Mouse (Mus musculus): ENCODE measurements around the gene Mki67. TPM values are rescaled to one million over a fixed set of nuclear protein-coding genes. Genes with fewer than 3 reads are reported as not detected.

Mki67 gene
- polyA plus RNA-seq, 1 experiment from 2014 or later, result 2.8 TPM

DNA sequence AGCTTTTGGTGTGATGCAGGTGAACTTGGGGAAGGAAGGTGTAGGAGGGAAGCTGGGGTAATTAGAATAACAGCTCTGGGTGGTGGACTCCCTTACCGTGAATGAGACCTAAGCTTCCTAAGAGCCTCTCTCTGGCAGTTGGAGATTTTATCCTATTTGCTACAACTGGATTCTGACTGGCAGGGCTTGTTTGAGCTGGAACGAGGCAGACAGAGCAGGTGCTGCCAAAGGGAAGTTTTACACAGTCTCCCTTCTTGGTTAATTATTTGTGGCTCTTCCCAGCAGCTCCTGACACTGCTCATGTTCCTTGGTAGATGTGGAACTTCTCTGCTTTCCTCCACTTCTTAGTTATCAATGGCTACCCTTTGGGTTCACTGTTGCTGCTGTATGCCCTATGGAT is 30.9 kb upstream of the Mki67 start:
- H3K4me1 ChIP-seq (ENCODE audit: insufficient read depth, low read depth, low read length), result no peaks in the 10 kb centered on the region
- no peak overlapping the region for H3K4me3 ChIP-seq (ENCODE audit: low read depth, low read length)
- H3K27ac ChIP-seq (ENCODE audit: low read length), result no peak overlapping the region
- H3K9ac ChIP-seq (replicated peaks; ENCODE audit: low read depth), result no peak overlapping the region
- no peaks in the 10 kb centered on the region for H3K9me3 ChIP-seq (ENCODE audit: low read length)
- no peaks in the 10 kb centered on the region for H3K27me3 ChIP-seq (replicated peaks; ENCODE audit: insufficient read depth, low read length)
- no peaks in the 10 kb centered on the region for H3K36me3 ChIP-seq (ENCODE audit: insufficient read depth, low read length)
- no peak overlapping the region for H3K4me2 ChIP-seq (replicated peaks; ENCODE audit: low read depth, low read length)
- TF ChIP-seq EP300 (IDR thresholded peaks at IDR 0.05), result no peak
- TF ChIP-seq CTCF (IDR thresholded peaks at IDR 0.05), result no peak
- WGBS, result 49% methylated on average over 2 of the region's 2 CpGs
- DNase-seq (ENCODE audit: low spot score) (no peak), ATAC-seq (no peak)

GRCm38 (mm10) chr7:135746528-135746927 is 30.4 kb upstream of the Mki67 start:
- WGBS, result 28% methylated on average over 6 of the region's 6 CpGs
- no peak for ATAC-seq

GRCm38 (mm10) chr7:135745091-135745490 is 28.9 kb upstream of the Mki67 start:
- H3K9ac ChIP-seq (replicated peaks; ENCODE audit: low read depth), result no peak overlapping the region
- no peaks in the 10 kb centered on the region for H3K36me3 ChIP-seq (ENCODE audit: insufficient read depth, low read length)
- WGBS, result 34% methylated on average over 2 of the region's 2 CpGs
- no peaks in the 10 kb centered on the region for H3K27me3 ChIP-seq (replicated peaks; ENCODE audit: insufficient read depth, low read length)
- H3K4me1 ChIP-seq (ENCODE audit: insufficient read depth, low read depth, low read length), result no peaks in the 10 kb centered on the region
- TF ChIP-seq EP300 (IDR thresholded peaks at IDR 0.05), result 0 out of 2 replicates have a peak, but pooled peaks have one; percentile 10
- no peak for TF ChIP-seq CTCF (IDR thresholded peaks at IDR 0.05)
- no peak overlapping the region for H3K27ac ChIP-seq (ENCODE audit: low read length)
- H3K4me2 ChIP-seq (replicated peaks; ENCODE audit: low read depth, low read length), result no peak overlapping the region
- no peaks in the 10 kb centered on the region for H3K9me3 ChIP-seq (ENCODE audit: low read length)
- H3K4me3 ChIP-seq (ENCODE audit: low read depth, low read length), result no peak overlapping the region
- DNase-seq (ENCODE audit: low spot score) (peak; percentile 76), ATAC-seq (peak; percentile 78)

More at GRCm38 (mm10) chr7:135746528-135746927, 30.4 kb upstream of the Mki67 start:
- no peak overlapping the region for H3K9ac ChIP-seq (replicated peaks; ENCODE audit: low read depth)
- H3K4me2 ChIP-seq (replicated peaks; ENCODE audit: low read depth, low read length), result no peak overlapping the region
- TF ChIP-seq CTCF (IDR thresholded peaks at IDR 0.05) (no peak), EP300 (IDR thresholded peaks at IDR 0.05) (no peak)
- no peaks in the 10 kb centered on the region for H3K36me3 ChIP-seq (ENCODE audit: insufficient read depth, low read length)
- H3K4me3 ChIP-seq (ENCODE audit: low read depth, low read length), result no peak overlapping the region
- no peak for DNase-seq (ENCODE audit: low spot score)
- no peaks in the 10 kb centered on the region for H3K27me3 ChIP-seq (replicated peaks; ENCODE audit: insufficient read depth, low read length)
- no peak overlapping the region for H3K27ac ChIP-seq (ENCODE audit: low read length)
- H3K9me3 ChIP-seq (ENCODE audit: low read length), result no peaks in the 10 kb centered on the region
- no peaks in the 10 kb centered on the region for H3K4me1 ChIP-seq (ENCODE audit: insufficient read depth, low read depth, low read length)

- 37% methylated on average over 3 of the region's 3 CpGs for WGBS
- Histone ChIP-seq H3K9me3 (ENCODE audit: low read length) (no peaks in the 10 kb centered on the region), H3K4me1 (ENCODE audit: insufficient read depth, low read depth, low read length) (peaks cover 5% of the 10 kb centered on the region; the same call in 1 of the 2 replicates), H3K27ac (ENCODE audit: low read length) (no peak overlapping the region), H3K36me3 (ENCODE audit: insufficient read depth, low read length) (no peaks in the 10 kb centered on the region), H3K4me3 (ENCODE audit: low read depth, low read length) (no peak overlapping the region), H3K9ac (replicated peaks; ENCODE audit: low read depth) (no peak overlapping the region), H3K4me2 (replicated peaks; ENCODE audit: low read depth, low read length) (no peak overlapping the region), H3K27me3 (replicated peaks; ENCODE audit: insufficient read depth, low read length) (no peaks in the 10 kb centered on the region)
- ATAC-seq (no peak), DNase-seq (ENCODE audit: low spot score) (no peak)
- TF ChIP-seq CTCF (IDR thresholded peaks at IDR 0.05) (no peak), EP300 (IDR thresholded peaks at IDR 0.05) (no peak)
Observed at GRCm38 (mm10) chr7:135740453-135740852, 24.3 kb upstream of the Mki67 start.

DNA sequence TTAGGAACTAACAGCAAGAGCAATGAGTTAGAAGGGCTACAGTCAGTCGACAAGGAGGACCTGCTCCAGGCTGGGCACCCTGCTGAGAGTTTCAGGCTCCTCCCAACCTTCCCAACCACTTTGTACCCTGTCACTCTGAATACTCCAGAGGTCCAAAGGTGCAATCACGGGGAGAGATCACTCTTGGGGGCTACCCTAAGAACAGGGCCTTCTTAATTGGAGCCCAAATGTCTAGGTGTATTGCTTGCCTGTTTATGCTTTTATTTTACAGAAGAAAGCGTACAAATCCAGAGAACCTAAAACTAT is 20.4 kb upstream of the Mki67 start:
- DNase-seq (ENCODE audit: low spot score) (no peak), ATAC-seq (no peak)
- no peaks in the 10 kb centered on the region for H3K9me3 ChIP-seq (ENCODE audit: low read length)
- TF ChIP-seq CTCF (IDR thresholded peaks at IDR 0.05) (no peak), EP300 (IDR thresholded peaks at IDR 0.05) (no peak)
- H3K4me1 ChIP-seq (ENCODE audit: insufficient read depth, low read depth, low read length), result peaks cover 5% of the 10 kb centered on the region; the same call in 1 of the 2 replicates
- peak overlapping the region; percentile 43; the same call in 1 of the 2 replicates for H3K27ac ChIP-seq (ENCODE audit: low read length)
- H3K9ac ChIP-seq (replicated peaks; ENCODE audit: low read depth), result no peak overlapping the region
- H3K4me3 ChIP-seq (ENCODE audit: low read depth, low read length), result no peak overlapping the region
- no peak overlapping the region for H3K4me2 ChIP-seq (replicated peaks; ENCODE audit: low read depth, low read length)
- 35% methylated on average over 3 of the region's 3 CpGs for WGBS
- no peaks in the 10 kb centered on the region for H3K27me3 ChIP-seq (replicated peaks; ENCODE audit: insufficient read depth, low read length)
- no peaks in the 10 kb centered on the region for H3K36me3 ChIP-seq (ENCODE audit: insufficient read depth, low read length)

- peak; percentile 93 for DNase-seq (ENCODE audit: low spot score)
- Histone ChIP-seq H3K4me2 (replicated peaks; ENCODE audit: low read depth, low read length) (peak overlapping the region; percentile 60), H3K27ac (ENCODE audit: low read length) (peak overlapping the region; percentile 54; the same call in 1 of the 2 replicates), H3K4me1 (ENCODE audit: insufficient read depth, low read depth, low read length) (peaks cover 5% of the 10 kb centered on the region; the same call in 1 of the 2 replicates), H3K9me3 (ENCODE audit: low read length) (no peaks in the 10 kb centered on the region), H3K27me3 (replicated peaks; ENCODE audit: insufficient read depth, low read length) (no peaks in the 10 kb centered on the region), H3K36me3 (ENCODE audit: insufficient read depth, low read length) (no peaks in the 10 kb centered on the region), H3K9ac (replicated peaks; ENCODE audit: low read depth) (no peak overlapping the region), H3K4me3 (ENCODE audit: low read depth, low read length) (peak overlapping the region; percentile 21)
- TF ChIP-seq CTCF (IDR thresholded peaks at IDR 0.05) (peak; percentile 96), EP300 (IDR thresholded peaks at IDR 0.05) (no peak)
- WGBS, result 15% methylated on average over 31 of the region's 31 CpGs
- ATAC-seq, result peak; percentile 96
Observed at GRCm38 (mm10) chr7:135735691-135736580, 19.8 kb upstream of the Mki67 start.

Data from lung, postnatal 0 days (tissue).